Mouse (Mus musculus) bone marrow, adult 2 months (tissue): ENCODE measurements at regions not wholly inside any gene's neighbourhood (a gene's known extent, or its start where the extent isn't known, plus 50 kb on each side); places are given as distances from the start of the nearest gene placed in this dataset.

Experiments
- H3K27ac ChIP-seq: fragments of 200-500 bp; 2 replicates; pipeline ENCODE4 v1.5.1; 2012; ENCODE audit warnings: low read depth, mild to moderate bottlenecking, control low read depth, inconsistent platforms, low read length; ENCODE audit not compliant: control insufficient read depth, poor library complexity, insufficient read depth
- H3K4me1 ChIP-seq: fragments of 200-500 bp; 2 replicates; pipeline ENCODE4 v1.6.1; 2011; ENCODE audit warnings: low read length; ENCODE audit not compliant: control insufficient read depth, insufficient read depth
- H3K4me3 ChIP-seq: fragments of 200-500 bp; replicated peaks from 2 replicates; pipeline ENCODE3; 2011; ENCODE audit warnings: mild to moderate bottlenecking, low read depth, low read length, control low read depth; ENCODE audit not compliant: control insufficient read depth
- CTCF ChIP-seq: fragments of 200-500 bp; IDR thresholded peaks from 2 replicates; pipeline ENCODE4 v1.5.1; 2011; ENCODE audit warnings: low read length, control low read depth; ENCODE audit not compliant: control insufficient read depth, insufficient read depth
- POLR2A ChIP-seq: fragments of 200-500 bp; IDR thresholded peaks from 2 replicates; pipeline ENCODE4 v1.6.1; 2011; ENCODE audit warnings: low read depth, mild to moderate bottlenecking, control low read depth, low read length, borderline replicate concordance; ENCODE audit not compliant: control insufficient read depth
- WGBS: fragments of 180-500 bp; shearing (Covaris S2); methylation state at CpG from one replicate; pipeline ENCODE4 v1.1.7; 2018; 5-methylcytosine and 5-hydroxymethylcytosine counted together

- WGBS = 29% methylated on average over 5 of the region's 5 CpGs
- H3K4me1 ChIP-seq = no peaks in the 10 kb centered on the region
- H3K4me3 ChIP-seq = no peak overlapping the region
- no peak overlapping the region for H3K27ac ChIP-seq
- TF ChIP-seq CTCF (no peak), POLR2A (no peak)
These were observed 58.3 kb upstream of the N6amt1 start for GRCm38 (mm10) chr16:87295727-87296126.

- H3K27ac ChIP-seq = no peak overlapping the region
- H3K4me1 ChIP-seq = no peaks in the 10 kb centered on the region
- H3K4me3 ChIP-seq = no peak overlapping the region
- WGBS = 80% methylated on average over 1 of the region's 1 CpGs
- TF ChIP-seq CTCF (no peak), POLR2A (no peak)
These were observed 61.2 kb upstream of the N6amt1 start for GRCm38 (mm10) chr16:87292826-87293225.

GRCm38 (mm10) chr16:87291716-87292115 lies 62.3 kb upstream of the N6amt1 start:
- H3K4me1 ChIP-seq = no peaks in the 10 kb centered on the region
- H3K27ac ChIP-seq = no peak overlapping the region
- no peak for TF ChIP-seq CTCF
- TF ChIP-seq POLR2A = no peak
- no peak overlapping the region for H3K4me3 ChIP-seq
- 83% methylated on average over 2 of the region's 2 CpGs for WGBS

GRCm38 (mm10) chr16:87285639-87286038 lies 68.3 kb upstream of the N6amt1 start:
- Histone ChIP-seq H3K27ac (no peak overlapping the region), H3K4me1 (no peaks in the 10 kb centered on the region), H3K4me3 (no peak overlapping the region)
- TF ChIP-seq CTCF (no peak), POLR2A (no peak)
- WGBS = 64% methylated on average over 2 of the region's 2 CpGs

- Histone ChIP-seq H3K4me1 (no peaks in the 10 kb centered on the region), H3K27ac (no peak overlapping the region), H3K4me3 (no peak overlapping the region)
- TF ChIP-seq CTCF (no peak), POLR2A (no peak)
- WGBS = 25% methylated on average over 7 of the region's 7 CpGs
These were observed 69.0 kb upstream of the N6amt1 start for GRCm38 (mm10) chr16:87284835-87285510.

- Histone ChIP-seq H3K4me3 (no peak overlapping the region), H3K4me1 (no peaks in the 10 kb centered on the region), H3K27ac (no peak overlapping the region)
- no peak for TF ChIP-seq CTCF
- WGBS = 81% methylated on average over 1 of the region's 1 CpGs
These were observed 75.5 kb upstream of the N6amt1 start for GRCm38 (mm10) chr16:87278518-87278917.

- 64% methylated on average over 5 of the region's 5 CpGs for WGBS
These were observed 81.6 kb upstream of the N6amt1 start for GRCm38 (mm10) chr16:87272363-87272762.

GRCm38 (mm10) chr16:87267954-87268804 lies 85.8 kb upstream of the N6amt1 start:
- TF ChIP-seq POLR2A (no peak), CTCF (no peak)
- H3K27ac ChIP-seq = no peak overlapping the region
- WGBS = 66% methylated on average over 9 of the region's 9 CpGs
- no peaks in the 10 kb centered on the region for H3K4me1 ChIP-seq
- no peak overlapping the region for H3K4me3 ChIP-seq

More at GRCm38 (mm10) chr16:87272363-87272762, 81.6 kb upstream of the N6amt1 start:
- TF ChIP-seq CTCF (no peak), POLR2A (no peak)
- no peak overlapping the region for H3K4me3 ChIP-seq
- no peak overlapping the region for H3K27ac ChIP-seq
- no peaks in the 10 kb centered on the region for H3K4me1 ChIP-seq
